Mouse (Mus musculus) embryonic stem cell, embryonic (primary cell): ENCODE results near the gene Ngp.

Experiments used
- CTCF ChIA-PET, 4 experiments: fragments of 300-600 bp in 2 of 4; fragments of 350-600 bp in 2 of 4; sonication (Branson Sonifier 250); formaldehyde crosslinking; loops; one replicate each; lab custom pipeline; 2022; ENCODE audit warnings: inconsistent platforms in 2 of 4; lab: Charles Lee
- POLR2A ChIA-PET, 4 experiments: fragments of 300-600 bp in 2 of 4; fragments of 350-600 bp in 2 of 4; sonication (Branson Sonifier 250); formaldehyde crosslinking; loops; one replicate each; lab custom pipeline; 2022; ENCODE audit warnings: antibody characterized with exemption in 4 of 4, inconsistent platforms in 1 of 4; lab: Charles Lee

The Ngp gene

GRCm38 (mm10) chr9:110408099-110408773 lies 11.3 kb upstream of the Ngp start, which contains the start of gene Ptpn23:
TSS of gene Ptpn23 (minus strand) at chr9:110408213.
- ChIA-PET POLR2A (interaction anchor here (0.6 to 3.5 kb wide), 83 partner anchors 9 to 1460 kb away, joined by 3 to 31 read pairs (median 4); partner anchors contain the start of genes Elp6 (in 3 of the 4), Nradd (in 2 of the 4), Als2cl (in 1 of the 4) and Epm2aip1 (in 1 of the 4)), CTCF (interaction anchor here (0.5 to 1.6 kb wide), 15 partner anchors 32 to 515 kb away, joined by 3 to 7 read pairs (median 4); partner anchors contain the start of gene Scap (in 2 of the 4))

- CTCF ChIA-PET, result interaction anchor here (0.6 to 2.9 kb wide), 38 partner anchors 9 to 472 kb away, joined by 3 to 32 read pairs (median 4); partner anchors contain the start of genes Nradd (in 2 of the 4) and Elp6 (in 1 of the 4)
- POLR2A ChIA-PET, result interaction anchor here (0.6 to 2.8 kb wide), 8 partner anchors 12 to 370 kb away, joined by 3 to 12 read pairs (median 4); partner anchors contain the start of gene Nradd (in 1 of the 4)
Observed at GRCm38 (mm10) chr9:110410908-110411887, 8.3 kb upstream of the Ngp start.

- ChIA-PET POLR2A (interaction anchor here in 1 of 4 experiments (0.7 kb wide), 1 partner anchor 253 kb away, joined by 4 read pairs; no protein-coding TSS in a partner anchor), CTCF (interaction anchor here (0.6 to 2.1 kb wide), 11 partner anchors 35 to 368 kb away, joined by 3 to 15 read pairs (median 3); no protein-coding TSS in a partner anchor)
Observed at GRCm38 (mm10) chr9:110412926-110413325, 6.6 kb upstream of the Ngp start.

- CTCF ChIA-PET, result interaction anchor here in 3 of 4 experiments (0.5 to 2.0 kb wide), 22 partner anchors 10 to 1008 kb away, joined by 3 to 15 read pairs (median 4); no protein-coding TSS in a partner anchor
- POLR2A ChIA-PET, result interaction anchor here (0.6 to 1.1 kb wide), 11 partner anchors 8 to 553 kb away, joined by 3 to 4 read pairs (median 3); no protein-coding TSS in a partner anchor
Observed at GRCm38 (mm10) chr9:110413785-110414184, 5.8 kb upstream of the Ngp start.

- CTCF ChIA-PET, result interaction anchor here in 3 of 4 experiments (0.6 kb wide), 3 partner anchors 138 to 533 kb away, joined by 3 to 6 read pairs (median 3); no protein-coding TSS in a partner anchor
- POLR2A ChIA-PET, result interaction anchor here in 2 of 4 experiments (0.6 to 1.9 kb wide), 2 partner anchors 9 to 20 kb away, joined by 4 to 5 read pairs; no protein-coding TSS in a partner anchor
Observed at GRCm38 (mm10) chr9:110431241-110431640, 11.7 kb downstream of the Ngp start.

GRCm38 (mm10) chr9:110433045-110433444 lies 13.5 kb downstream of the Ngp start:
- CTCF ChIA-PET, result interaction anchor here in 1 of 4 experiments (0.5 kb wide), 1 partner anchor 295 kb away, joined by 3 read pairs; no protein-coding TSS in a partner anchor
- POLR2A ChIA-PET, result interaction anchor here in 2 of 4 experiments (0.6 to 0.7 kb wide), 3 partner anchors 22 to 641 kb away, joined by 4 to 5 read pairs (median 4); no protein-coding TSS in a partner anchor

GRCm38 (mm10) chr9:110436041-110436440 lies 16.5 kb downstream of the Ngp start:
- ChIA-PET POLR2A (interaction anchor here in 1 of 4 experiments (0.9 kb wide), 1 partner anchor 37 kb away, joined by 4 read pairs; no protein-coding TSS in a partner anchor), CTCF (interaction anchor here in 2 of 4 experiments (0.8 to 2.0 kb wide), 2 partner anchors 13 to 25 kb away, joined by 3 to 6 read pairs; no protein-coding TSS in a partner anchor)

GRCm38 (mm10) chr9:110440049-110440448 lies 20.5 kb downstream of the Ngp start:
- CTCF ChIA-PET, result interaction anchor here (0.6 to 2.5 kb wide), 10 partner anchors 9 to 341 kb away, joined by 3 to 11 read pairs (median 4); partner anchors contain the start of gene Ptpn23 (in 1 of the 4)
- POLR2A ChIA-PET, result interaction anchor here in 3 of 4 experiments (0.9 to 1.1 kb wide), 4 partner anchors 8 to 170 kb away, joined by 3 to 5 read pairs (median 5); partner anchors contain the start of gene Ptpn23 (in 2 of the 3)

- POLR2A ChIA-PET, result interaction anchor here in 1 of 4 experiments (0.6 to 1.1 kb wide), 2 partner anchors 9 to 58 kb away, joined by 3 to 5 read pairs; no protein-coding TSS in a partner anchor
- CTCF ChIA-PET, result interaction anchor here in 3 of 4 experiments (0.5 to 2.5 kb wide), 9 partner anchors 8 to 34 kb away, joined by 3 to 11 read pairs (median 4); partner anchors contain the start of gene Ptpn23 (in 1 of the 3)
Observed at GRCm38 (mm10) chr9:110440559-110440958, 21.0 kb downstream of the Ngp start.

GRCm38 (mm10) chr9:110448356-110448755 lies 28.8 kb downstream of the Ngp start:
- POLR2A ChIA-PET, result interaction anchor here in 3 of 4 experiments (0.6 to 2.5 kb wide), 6 partner anchors 13 to 94 kb away, joined by 3 to 8 read pairs (median 3); partner anchors contain the start of genes Kif9 (in 1 of the 3) and Klhl18 (in 1 of the 3)
- CTCF ChIA-PET, result interaction anchor here (0.6 to 2.9 kb wide), 22 partner anchors 8 to 336 kb away, joined by 3 to 19 read pairs (median 4); no protein-coding TSS in a partner anchor

- ChIA-PET POLR2A (interaction anchor here in 2 of 4 experiments (0.8 to 2.5 kb wide), 8 partner anchors 13 to 160 kb away, joined by 3 to 8 read pairs (median 3); partner anchors contain the start of genes Kif9 (in 1 of the 2) and Klhl18 (in 1 of the 2)), CTCF (interaction anchor here (0.5 to 2.9 kb wide), 35 partner anchors 8 to 422 kb away, joined by 3 to 19 read pairs (median 4); partner anchors contain the start of genes Ngp (in 1 of the 4) and Nradd (in 1 of the 4))
Observed at GRCm38 (mm10) chr9:110448857-110449617, 29.5 kb downstream of the Ngp start.

GRCm38 (mm10) chr9:110452523-110452922 lies 33.0 kb downstream of the Ngp start:
- ChIA-PET CTCF (interaction anchor here in 1 of 4 experiments (0.6 to 0.7 kb wide), 2 partner anchors 11 to 55 kb away, joined by 3 to 5 read pairs; no protein-coding TSS in a partner anchor), POLR2A (interaction anchor here in 2 of 4 experiments (0.6 to 0.8 kb wide), 3 partner anchors 9 to 39 kb away, joined by 3 read pairs; no protein-coding TSS in a partner anchor)

- POLR2A ChIA-PET, result interaction anchor here in 3 of 4 experiments (0.6 to 1.2 kb wide), 3 partner anchors 19 to 219 kb away, joined by 4 to 6 read pairs (median 4); partner anchors contain the start of genes Kif9 (in 1 of the 3) and Klhl18 (in 1 of the 3)
- CTCF ChIA-PET, result interaction anchor here in 2 of 4 experiments (0.6 to 0.9 kb wide), 2 partner anchors 10 to 47 kb away, joined by 4 to 8 read pairs; no protein-coding TSS in a partner anchor
Observed at GRCm38 (mm10) chr9:110457926-110458325, 38.4 kb downstream of the Ngp start.

GRCm38 (mm10) chr9:110459145-110459727 lies 39.7 kb downstream of the Ngp start:
- CTCF ChIA-PET, result interaction anchor here (0.6 to 1.5 kb wide), 7 partner anchors 10 to 620 kb away, joined by 3 to 10 read pairs (median 4); no protein-coding TSS in a partner anchor
- POLR2A ChIA-PET, result interaction anchor here (0.6 to 1.3 kb wide), 8 partner anchors 17 to 506 kb away, joined by 3 to 5 read pairs (median 4); partner anchors contain the start of genes Kif9 (in 1 of the 4) and Klhl18 (in 1 of the 4)
